Mouse (Mus musculus) liver, embryonic 15.5 days (tissue): ENCODE results near the gene Olfr1311. TPM values are rescaled to one million over a fixed set of nuclear protein-coding genes. Genes with fewer than 3 reads are reported as not detected.
"Not testable (repeated sequence)": the region's sequence is repeated elsewhere in the genome, so short reads cannot be mapped to it uniquely, and the experiment has no call there.

Experiments used
- ATAC-seq: fragments of 200-750 bp; cut with Nextera tagmentation; 2 replicates; pipeline ENCODE4 v1.8.0; 2017; ENCODE audit warnings: moderate number of reproducible peaks, mild to moderate bottlenecking, moderate library complexity; ENCODE audit not compliant: insufficient read depth
- H3K27ac ChIP-seq: fragments of 300-500 bp; sonication (generic); replicated peaks from 2 replicates; pipeline ENCODE4 v1.5.1; 2015; ENCODE audit warnings: mild to moderate bottlenecking, inconsistent platforms
- H3K27me3 ChIP-seq: fragments of 300-500 bp; sonication (generic); 2 replicates; pipeline ENCODE4 v1.6.1; 2015; ENCODE audit warnings: mild to moderate bottlenecking, inconsistent platforms
- H3K36me3 ChIP-seq: fragments of 300-500 bp; sonication (generic); replicated peaks from 2 replicates; pipeline ENCODE4 v1.6.1; 2015; ENCODE audit warnings: moderate library complexity, mild to moderate bottlenecking, inconsistent platforms
- H3K4me1 ChIP-seq: fragments of 300-500 bp; sonication (generic); replicated peaks from 2 replicates; pipeline ENCODE4 v1.6.1; 2015; ENCODE audit warnings: inconsistent platforms
- H3K4me2 ChIP-seq: fragments of 300-500 bp; sonication (generic); 2 replicates; pipeline ENCODE4 v1.6.1; 2015; ENCODE audit warnings: moderate library complexity, mild to moderate bottlenecking, inconsistent platforms
- H3K4me3 ChIP-seq: fragments of 300-500 bp; sonication (generic); replicated peaks from 2 replicates; pipeline ENCODE4 v1.5.1; 2015; ENCODE audit warnings: mild to moderate bottlenecking, inconsistent platforms
- H3K9ac ChIP-seq: fragments of 300-500 bp; sonication (generic); 2 replicates; pipeline ENCODE4 v1.6.1; 2015; ENCODE audit warnings: moderate library complexity, mild to moderate bottlenecking, inconsistent platforms
- H3K9me3 ChIP-seq: fragments of 300-500 bp; sonication (generic); replicated peaks from 2 replicates; pipeline ENCODE4 v1.6.1; 2016; ENCODE audit warnings: inconsistent platforms
- WGBS: fragments of 180-500 bp; shearing (Covaris S2); methylation state at CpG from one replicate; pipeline ENCODE4 v1.1.7; 2015; ENCODE audit warnings: mixed read lengths; ENCODE audit not compliant: insufficient replicate concordance; 5-methylcytosine and 5-hydroxymethylcytosine counted together
- polyA plus RNA-seq: library from polyadenylated mRNA; unstranded; fragments of >200 nt; fragmentation: Nextera tagmentation; extraction: Ambion mirVana; gene quantifications from 2 replicates; pipeline ENCODE4 v1.2.1, GENCODE M21; 2015

Olfr1311 gene
- not detected in 2 replicates for polyA plus RNA-seq

DNA sequence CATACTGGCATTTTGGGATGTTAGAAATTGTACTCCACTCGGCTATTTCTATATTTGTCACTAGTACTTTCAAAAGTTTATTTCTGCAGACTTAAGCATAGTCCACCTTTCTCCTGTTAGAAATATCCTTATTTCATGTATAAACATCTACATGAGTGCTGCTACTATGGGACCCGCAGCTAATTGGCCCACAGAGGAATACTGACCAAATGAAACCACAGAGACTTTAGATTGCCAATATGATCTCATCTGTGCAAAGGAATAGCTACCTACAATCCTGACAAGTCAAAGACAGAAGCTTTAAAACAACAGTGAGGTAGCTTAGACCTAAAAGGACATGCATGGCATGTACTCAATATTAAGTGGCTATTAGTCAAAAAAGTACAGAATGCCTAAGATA is at the start of gene Olfr1311:
Gene Olfr1311, minus strand, starts transcription at position 101 of the 400 bp plus-strand sequence.
- Histone ChIP-seq H3K9me3 (no peaks in the 10 kb centered on the region), H3K36me3 (no peaks in the 10 kb centered on the region), H3K27me3 (no peaks in the 10 kb centered on the region), H3K4me3 (no peak within 1 kb of the TSS), H3K4me2 (no peak within 1 kb of the TSS), H3K4me1 (no peaks in the 10 kb centered on the region), H3K27ac (no peak within 1 kb of the TSS), H3K9ac (no peak within 1 kb of the TSS)
- ATAC-seq = no peak
- WGBS = 61% methylated on average over 2 of the region's 2 CpGs

DNA sequence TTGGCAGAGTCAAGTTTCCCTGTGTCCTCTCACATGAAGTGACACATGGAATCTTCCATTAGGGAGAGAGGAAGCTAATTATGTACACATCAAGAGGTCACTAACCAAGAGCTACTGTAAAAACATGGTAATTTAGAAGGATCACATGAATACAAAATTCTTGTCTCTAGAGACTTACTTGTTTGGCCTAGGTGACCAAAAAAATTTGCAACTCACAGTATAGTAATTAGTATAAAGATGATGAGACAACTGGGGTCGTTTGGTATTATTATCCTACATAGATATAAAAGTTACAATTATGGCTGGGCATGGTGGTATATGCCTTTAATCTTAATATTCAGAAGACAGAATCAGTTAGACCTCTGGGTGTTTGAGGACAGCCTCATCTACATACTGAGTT is 25.9 kb upstream of the Olfr1311 start, which contains the start of gene Olfr1312:
Gene Olfr1312, minus strand, starts transcription at position 101 of the 400 bp plus-strand sequence.
- Histone ChIP-seq H3K27ac (no peak within 1 kb of the TSS), H3K4me2 (no peak within 1 kb of the TSS), H3K4me3 (no peak within 1 kb of the TSS), H3K9me3 (no peaks in the 10 kb centered on the region), H3K4me1 (no peaks in the 10 kb centered on the region), H3K27me3 (no peaks in the 10 kb centered on the region), H3K9ac (no peak within 1 kb of the TSS), H3K36me3 (no peaks in the 10 kb centered on the region)
- ATAC-seq = no peak
- WGBS = 16% methylated on average over 1 of the region's 1 CpGs

DNA sequence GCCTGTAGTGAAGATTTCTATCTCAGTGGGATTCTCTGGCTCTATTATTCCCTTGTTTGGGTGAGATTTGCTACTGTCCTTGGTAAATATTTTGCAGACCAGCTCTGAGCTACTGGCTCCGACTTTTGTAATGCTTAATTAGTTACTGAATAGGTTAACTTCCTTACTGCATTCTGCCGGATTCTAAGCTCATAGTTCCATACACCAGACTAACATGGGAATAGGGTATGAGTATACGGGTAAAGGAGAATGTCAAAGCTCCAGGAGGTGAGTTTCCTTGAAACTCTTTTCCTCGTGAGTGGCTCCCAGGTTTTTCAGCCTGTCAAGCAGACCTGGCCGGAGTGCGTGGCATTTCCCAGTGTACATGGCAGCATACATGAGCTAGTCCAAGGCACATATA is 2.8 kb upstream of the Olfr1311 start:
- H3K27ac ChIP-seq, ATAC-seq: not testable (repeated sequence)
- 27% methylated on average over 6 of the region's 6 CpGs for WGBS

DNA sequence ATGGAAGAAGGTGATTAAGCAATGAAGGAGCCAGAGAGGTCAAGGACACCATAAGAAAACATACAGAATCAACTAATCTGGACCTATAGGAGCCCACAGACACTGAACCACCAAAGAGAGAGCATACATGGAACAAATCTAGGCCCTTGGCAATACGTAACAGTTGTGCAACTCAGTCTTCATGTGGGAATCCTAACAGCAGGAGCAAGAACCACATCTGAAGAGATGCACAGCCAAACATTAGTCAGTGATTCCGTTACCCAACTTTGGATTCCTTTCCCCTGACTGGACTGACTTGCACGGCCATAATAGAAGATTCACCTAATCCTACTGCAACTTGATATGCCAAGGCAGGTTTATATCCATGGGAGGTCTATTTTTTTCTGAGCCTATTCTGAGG is 9.3 kb downstream of the Olfr1311 start:
- WGBS = 59% methylated on average over 3 of the region's 3 CpGs
- no peak overlapping the region for H3K9ac ChIP-seq
- no peak overlapping the region for H3K4me3 ChIP-seq
- no peak overlapping the region for H3K4me2 ChIP-seq
- no peaks in the 10 kb centered on the region for H3K4me1 ChIP-seq
- no peaks in the 10 kb centered on the region for H3K36me3 ChIP-seq
- no peaks in the 10 kb centered on the region for H3K27me3 ChIP-seq
- no peak overlapping the region for H3K27ac ChIP-seq
- no peaks in the 10 kb centered on the region for H3K9me3 ChIP-seq
- no peak for ATAC-seq

More for the DNA sequence above, 2.8 kb upstream of the Olfr1311 start:
- not testable (repeated sequence) for H3K4me3 ChIP-seq, H3K9me3 ChIP-seq, H3K4me2 ChIP-seq, H3K4me1 ChIP-seq, H3K27me3 ChIP-seq, H3K36me3 ChIP-seq, H3K9ac ChIP-seq

DNA sequence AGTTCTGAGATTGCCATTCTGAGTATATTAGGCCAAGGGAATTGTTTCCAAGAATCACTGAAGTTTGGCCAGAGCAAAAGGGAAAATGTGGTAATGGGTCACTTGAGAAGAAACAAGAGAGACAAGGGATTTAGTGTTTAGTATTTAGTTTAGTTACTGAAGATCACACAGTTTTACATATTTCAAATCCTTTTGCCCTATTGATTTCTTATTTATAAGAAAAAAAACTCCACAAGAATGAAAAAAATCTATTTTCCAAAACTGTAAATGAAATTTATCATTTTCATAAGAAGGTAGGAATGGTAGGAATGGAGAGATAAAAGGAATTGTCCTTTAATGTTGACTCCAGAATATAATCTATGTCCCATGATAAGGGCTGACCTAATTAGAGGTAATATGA is 11.6 kb downstream of the Olfr1311 start, which contains the start of gene Olfr1310:
Gene Olfr1310, minus strand, starts transcription at position 101 of the 400 bp plus-strand sequence.
- H3K4me1 ChIP-seq = no peaks in the 10 kb centered on the region
- H3K9me3 ChIP-seq = no peaks in the 10 kb centered on the region
- no peak within 1 kb of the TSS for H3K4me3 ChIP-seq
- H3K9ac ChIP-seq = no peak within 1 kb of the TSS
- H3K27me3 ChIP-seq = no peaks in the 10 kb centered on the region
- no peak for ATAC-seq
- H3K27ac ChIP-seq = no peak within 1 kb of the TSS
- no peaks in the 10 kb centered on the region for H3K36me3 ChIP-seq
- H3K4me2 ChIP-seq = no peak within 1 kb of the TSS

DNA sequence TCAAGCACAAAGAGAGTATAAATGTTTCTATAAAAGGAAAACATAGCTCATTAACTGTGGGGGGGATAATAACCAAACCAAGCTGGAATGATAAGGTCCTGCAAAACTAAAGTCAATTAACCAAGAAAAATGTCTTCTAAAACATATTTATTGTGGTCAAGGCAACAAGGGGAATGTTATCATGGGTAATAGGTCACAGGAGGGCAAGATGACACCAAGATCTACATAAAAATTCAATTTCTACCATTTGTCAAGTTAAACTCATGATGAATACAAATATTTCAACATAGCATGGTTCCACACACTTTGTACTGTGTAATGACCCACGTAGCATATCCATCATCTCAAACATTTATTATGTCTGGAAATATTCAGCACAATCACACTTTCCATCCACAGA is 34.0 kb downstream of the Olfr1311 start, which contains the start of gene Olfr1309:
Gene Olfr1309, minus strand, starts transcription at position 101 of the 400 bp plus-strand sequence.
- Histone ChIP-seq H3K4me2 (no peak within 1 kb of the TSS), H3K27me3 (no peaks in the 10 kb centered on the region), H3K9me3 (no peaks in the 10 kb centered on the region), H3K9ac (no peak within 1 kb of the TSS), H3K4me3 (no peak within 1 kb of the TSS), H3K36me3 (no peaks in the 10 kb centered on the region), H3K27ac (no peak within 1 kb of the TSS), H3K4me1 (no peaks in the 10 kb centered on the region)
- 25% methylated on average over 1 of the region's 1 CpGs for WGBS
- no peak for ATAC-seq

Other genes starting within 250 kb of the Olfr1311 start
- gene Olfr1302, start 247.0 kb downstream of the Olfr1311 start, polyA plus RNA-seq = not detected in 2 replicates
- gene Olfr1303, start 204.1 kb downstream of the Olfr1311 start, polyA plus RNA-seq = not detected in 2 replicates
- not detected in 2 replicates for gene Olfr1305, start 147.3 kb downstream of the Olfr1311 start, polyA plus RNA-seq
- gene Olfr1306, start 108.1 kb downstream of the Olfr1311 start, polyA plus RNA-seq = not detected in 2 replicates
- not detected in 2 replicates for gene Olfr1307, start 75.0 kb downstream of the Olfr1311 start, polyA plus RNA-seq
- not detected in 2 replicates for gene Olfr1308, start 59.5 kb downstream of the Olfr1311 start, polyA plus RNA-seq
- not detected in 2 replicates for gene Olfr1309, start 34.1 kb downstream of the Olfr1311 start, polyA plus RNA-seq
- gene Olfr1310, start 11.7 kb downstream of the Olfr1311 start, polyA plus RNA-seq = not detected in 2 replicates
- gene Olfr1312, start 25.8 kb upstream of the Olfr1311 start, polyA plus RNA-seq = not detected in 2 replicates
- not detected in 2 replicates for gene Olfr1313, start 53.4 kb upstream of the Olfr1311 start, polyA plus RNA-seq
- not detected in 2 replicates for gene Olfr1314, start 72.4 kb upstream of the Olfr1311 start, polyA plus RNA-seq
- gene Olfr1315-ps1, start 91.0 kb upstream of the Olfr1311 start, polyA plus RNA-seq = not detected in 2 replicates
- not detected in 2 replicates for gene Olfr1316, start 110.6 kb upstream of the Olfr1311 start, polyA plus RNA-seq
- gene Olfr1317, start 115.9 kb upstream of the Olfr1311 start, polyA plus RNA-seq = not detected in 2 replicates
- gene Olfr1318, start 129.8 kb upstream of the Olfr1311 start, polyA plus RNA-seq = not detected in 2 replicates
- 2.5 and 3.3 TPM in 2 replicates for gene Lpcat4, start 215.1 kb upstream of the Olfr1311 start, polyA plus RNA-seq
- 0.02 TPM in 1 of 2 replicates, not detected in the other for gene Nutm1, start 234.9 kb upstream of the Olfr1311 start, polyA plus RNA-seq
- 106 and 122 TPM in 2 replicates for gene Nop10, start 237.5 kb upstream of the Olfr1311 start, polyA plus RNA-seq
- 3.8 and 4.4 TPM in 2 replicates for gene Slc12a6, start 241.4 kb upstream of the Olfr1311 start, polyA plus RNA-seq
- not detected in 2 replicates for gene Gm21985, start 241.9 kb upstream of the Olfr1311 start, polyA plus RNA-seq